Mouse (Mus musculus) ES-Bruce4 (cell line): Measurements from ENCODE around the gene Gm10377. TPM values are rescaled to one million over a fixed set of nuclear protein-coding genes. Genes with fewer than 3 reads are reported as not detected.
"Not testable (repeated sequence)": the region's sequence is repeated elsewhere in the genome, so short reads cannot be mapped to it uniquely, and the experiment has no call there.

ENCODE experiments used
- H3K27ac ChIP-seq: 2 replicates; pipeline ENCODE4 v1.5.1; 2012; ENCODE audit warnings: low read length, inconsistent platforms; ENCODE audit not compliant: insufficient read depth
- H3K27me3 ChIP-seq: 2 replicates; pipeline ENCODE4 v1.6.1; 2012; ENCODE audit warnings: mild to moderate bottlenecking, low read length, inconsistent platforms; ENCODE audit not compliant: control insufficient read depth, poor library complexity, insufficient read depth, severe bottlenecking
- H3K36me3 ChIP-seq: 2 replicates; pipeline ENCODE4 v1.6.1; 2012; ENCODE audit warnings: inconsistent platforms, mild to moderate bottlenecking, low read length, moderate library complexity; ENCODE audit not compliant: control insufficient read depth, poor library complexity, insufficient read depth, severe bottlenecking
- H3K4me1 ChIP-seq: one replicate; pipeline ENCODE4 v1.8.1; 2011; ENCODE audit warnings: low read length; ENCODE audit not compliant: control insufficient read depth, insufficient read depth
- H3K4me3 ChIP-seq: 2 replicates; pipeline ENCODE4 v1.5.1; 2011; ENCODE audit warnings: low read depth, mild to moderate bottlenecking, low read length
- H3K9ac ChIP-seq: 2 replicates; pipeline ENCODE4 v1.6.1; 2012; ENCODE audit warnings: low read depth, mild to moderate bottlenecking, inconsistent platforms; ENCODE audit not compliant: poor library complexity, severe bottlenecking
- H3K9me3 ChIP-seq: replicated peaks from 2 replicates; pipeline ENCODE4 v1.6.1; 2012; ENCODE audit warnings: mild to moderate bottlenecking, low read length, inconsistent platforms; ENCODE audit not compliant: control insufficient read depth, poor library complexity, insufficient read depth, severe bottlenecking
- polyA plus RNA-seq: library from polyadenylated mRNA; stranded (reverse); fragments of >200 nt; gene quantifications from 2 replicates; pipeline ENCODE4 v1.2.4, GENCODE M21; 2011; ENCODE audit warnings: low read depth; ENCODE audit not compliant: missing spikeins, insufficient read depth, insufficient read length

The Gm10377 gene
- polyA plus RNA-seq: not detected in 2 replicates

DNA sequence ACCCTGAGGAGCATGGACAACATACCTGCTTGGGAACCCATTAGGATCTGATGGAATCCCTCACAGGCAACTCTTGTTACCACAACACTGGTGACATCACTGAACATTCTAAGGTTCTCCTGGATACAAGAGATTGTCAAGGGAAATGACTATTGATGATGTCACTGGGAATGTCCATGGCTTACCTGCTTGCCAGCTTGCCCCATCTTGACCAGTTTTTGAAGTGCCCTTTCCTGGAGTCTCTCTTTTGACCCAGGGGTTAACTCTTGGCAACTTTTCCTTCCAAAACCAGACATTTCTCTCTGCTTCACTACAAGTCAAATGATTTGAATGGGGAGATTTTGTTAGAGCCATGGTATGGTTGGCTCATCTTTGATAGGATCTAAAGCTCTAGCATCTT is at the start of gene Gm10377:
TSS of gene Gm10377 (minus strand) at position 101 of the 400 bp plus-strand sequence.
- not testable (repeated sequence) for H3K4me3 ChIP-seq, H3K27ac ChIP-seq, H3K9me3 ChIP-seq, H3K4me1 ChIP-seq, H3K27me3 ChIP-seq, H3K9ac ChIP-seq, H3K36me3 ChIP-seq

DNA sequence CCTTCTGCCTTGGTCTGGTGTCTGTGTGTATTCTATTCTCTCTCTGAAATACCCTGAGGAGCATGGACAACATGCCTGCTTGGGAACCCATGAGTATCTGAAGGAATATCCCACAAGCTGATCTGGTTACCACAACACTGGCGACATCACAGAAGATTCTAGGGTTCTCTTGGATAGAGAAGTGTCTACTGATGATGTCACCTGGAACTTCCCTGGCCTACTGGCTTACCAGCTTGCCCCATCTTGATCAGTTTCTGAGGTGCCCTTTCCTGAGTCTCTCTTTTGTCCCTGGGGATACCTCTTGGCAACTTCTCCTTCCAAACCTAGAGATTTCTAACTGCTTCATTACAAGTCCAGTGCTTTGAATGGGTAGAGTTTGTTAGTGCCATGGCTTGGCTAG is 29.1 kb downstream of the Gm10377 start, which contains the start of gene Gm3015:
TSS of gene Gm3015 (minus strand) at position 101 of the 400 bp plus-strand sequence.
- H3K9me3 ChIP-seq: not testable (repeated sequence)

More for the DNA sequence above, 29.1 kb downstream of the Gm10377 start, which contains the start of gene Gm3015:
- H3K4me1 ChIP-seq, H3K27me3 ChIP-seq, H3K27ac ChIP-seq, H3K9ac ChIP-seq, H3K36me3 ChIP-seq, H3K4me3 ChIP-seq: not testable (repeated sequence)

Other genes starting within 250 kb of the Gm10377 start
- not detected in 2 replicates for gene Gm17124, start 198.1 kb downstream of the Gm10377 start, polyA plus RNA-seq
- gene Gm3633, start 156.1 kb downstream of the Gm10377 start, polyA plus RNA-seq: not detected in 2 replicates
- gene Gm10378, start 142.0 kb downstream of the Gm10377 start, polyA plus RNA-seq: not detected in 2 replicates
- gene Gm3015, start 29.2 kb downstream of the Gm10377 start, polyA plus RNA-seq: not detected in 2 replicates
- gene Gm21977, start 55.5 kb upstream of the Gm10377 start, polyA plus RNA-seq: not detected in 2 replicates
- not detected in 2 replicates for gene Gm8082, start 195.6 kb upstream of the Gm10377 start, polyA plus RNA-seq
- not detected in 2 replicates for gene Gm10376, start 217.6 kb upstream of the Gm10377 start, polyA plus RNA-seq